In the genomic region with DNA sequence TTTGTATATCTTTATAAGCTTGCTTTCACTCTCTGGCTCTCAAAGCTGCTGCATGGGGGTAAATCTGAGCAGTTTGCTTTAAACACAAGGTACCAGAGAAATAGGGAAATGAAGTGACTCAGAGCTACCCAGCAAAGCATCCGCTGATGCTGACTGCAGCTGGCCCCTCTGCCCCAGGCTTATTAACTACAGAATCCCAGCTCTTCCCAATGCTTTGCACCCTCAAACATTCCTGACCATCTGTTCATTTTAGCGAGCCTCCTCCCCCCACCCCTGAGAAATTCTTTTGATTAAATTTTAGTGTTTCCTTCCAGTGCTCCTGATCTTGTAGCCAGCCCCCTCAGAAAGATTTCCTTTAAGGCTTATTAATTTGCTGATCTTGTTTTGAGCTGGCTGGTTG, we compare ENCODE assay signal across 16 mouse cellular contexts. TPM values are rescaled to one million over a fixed set of nuclear protein-coding genes. Genes with fewer than 3 reads are reported as not detected.
DNase-seq lines count a peak whose midpoint lies in the region; ATAC-seq and TF ChIP-seq lines count a peak whose summit lies in the region.
"Had no signal": no experiment of that assay in that cellular context is flagged by ENCODE, and none has a peak within 500 bp of the region (broad histone marks: within the 10 kb centered on the region; RNA-seq: fewer than 3 reads in every experiment).

No protein-coding gene starts in this region.

- no peak overlapping the region for H3K4me2 ChIP-seq in hindbrain, embryonic 13.5 days
- no peak overlapping the region for H3K4me2 ChIP-seq in hindbrain, embryonic 11.5 days (replicated peaks; ENCODE audit: low read depth, low read length)
- no peak overlapping the region for H3K4me2 ChIP-seq in midbrain, embryonic 16.5 days (ENCODE audit: low read length)
- H3K4me2 ChIP-seq: lung, embryonic 15.5 days had no signal

- H3K27ac ChIP-seq in hindbrain, embryonic 13.5 days, result peak overlapping the region; percentile 60
- no peak overlapping the region for H3K27ac ChIP-seq in hindbrain, embryonic 11.5 days (ENCODE audit: low read depth, low read length)
- no peak overlapping the region; the same call in 1 of the 2 replicates for H3K27ac ChIP-seq in midbrain, embryonic 16.5 days (ENCODE audit: low read length)
- H3K27ac ChIP-seq: lung, embryonic 15.5 days had no signal

- H3K36me3 ChIP-seq in hindbrain, embryonic 13.5 days, result no peaks in the 10 kb centered on the region
- H3K36me3 ChIP-seq in hindbrain, embryonic 11.5 days (ENCODE audit: control insufficient read depth, insufficient read depth, low read length), result no peaks in the 10 kb centered on the region
- no peaks in the 10 kb centered on the region for H3K36me3 ChIP-seq in midbrain, embryonic 16.5 days (ENCODE audit: control insufficient read depth, insufficient read depth, low read length)
- H3K36me3 ChIP-seq: lung, embryonic 15.5 days had no signal

- no peak for TF ChIP-seq CTCF in brain, embryonic 14.5 days (IDR thresholded peaks at IDR 0.05; ENCODE audit: borderline replicate concordance, extremely low read depth, insufficient read depth, insufficient read length)

- TF ChIP-seq POLR2A in brain, embryonic 14.5 days (IDR thresholded peaks at IDR 0.05; ENCODE audit: borderline replicate concordance, extremely low read depth, insufficient read depth, insufficient read length, poor library complexity, severe bottlenecking), result no peak

- peaks cover 10% of the 10 kb centered on the region for H3K4me1 ChIP-seq in hindbrain, embryonic 13.5 days (replicated peaks)
- H3K4me1 ChIP-seq in hindbrain, embryonic 11.5 days (replicated peaks; ENCODE audit: control insufficient read depth, insufficient read depth, low read length), result no peaks in the 10 kb centered on the region; the same call in 1 of the 2 replicates
- peaks cover 3% of the 10 kb centered on the region; the same call in 1 of the 2 replicates for H3K4me1 ChIP-seq in midbrain, embryonic 16.5 days (ENCODE audit: control insufficient read depth, insufficient read depth, low read length)
- H3K4me1 ChIP-seq: lung, embryonic 15.5 days had no signal

- WGBS in hindbrain, embryonic 13.5 days, result 55% methylated on average over 2 of the region's 2 CpGs
- 67% methylated on average over 2 of the region's 2 CpGs for WGBS in hindbrain, embryonic 11.5 days
- WGBS in midbrain, embryonic 16.5 days, result 28% methylated on average over 2 of the region's 2 CpGs

- DNase-seq in hindbrain, embryonic 11.5 days (ENCODE audit: low spot score), result no peak
- DNase-seq in 3T3-L1 (ENCODE audit: low read depth, low spot score), result peak; percentile 61
- DNase-seq in brain, embryonic 14.5 days (ENCODE audit: low read depth), result peak; percentile 76
- DNase-seq in frontal cortex, postnatal 36 days (ENCODE audit: low spot score in 2 of 2), result no peak
- DNase-seq in thymus, postnatal 14 days, result no peak
- DNase-seq: cerebellum, adult 9-10 months; heart, postnatal 14 days; kidney, postnatal 36 days; layer of hippocampus, postnatal 36 days had no signal

- no peak overlapping the region for H3K4me3 ChIP-seq in hindbrain, embryonic 13.5 days
- no peak overlapping the region for H3K4me3 ChIP-seq in hindbrain, embryonic 11.5 days (ENCODE audit: low read depth, low read length)
- no peak overlapping the region for H3K4me3 ChIP-seq in midbrain, embryonic 16.5 days (ENCODE audit: low read depth, low read length)
- H3K4me3 ChIP-seq: lung, embryonic 15.5 days had no signal

- ATAC-seq in hindbrain, embryonic 13.5 days (ENCODE audit: low FRiP score), result no peak
- ATAC-seq in hindbrain, embryonic 11.5 days (ENCODE audit: low FRiP score), result no peak
- peak; percentile 57 for ATAC-seq in midbrain, embryonic 16.5 days
- no peak for ATAC-seq in frontal cortex, adult (ENCODE audit: low TSS enrichment)
- ATAC-seq: intestine, embryonic 16.5 days had no signal

- H3K27me3 ChIP-seq in hindbrain, embryonic 13.5 days, result no peaks in the 10 kb centered on the region
- no peaks in the 10 kb centered on the region for H3K27me3 ChIP-seq in hindbrain, embryonic 11.5 days (ENCODE audit: control insufficient read depth, insufficient read depth, low read length)
- no peaks in the 10 kb centered on the region for H3K27me3 ChIP-seq in midbrain, embryonic 16.5 days (ENCODE audit: control insufficient read depth, insufficient read depth, low read depth, low read length)
- H3K27me3 ChIP-seq: lung, embryonic 15.5 days had no signal

- no peak overlapping the region for H3K9ac ChIP-seq in hindbrain, embryonic 13.5 days
- no peak overlapping the region for H3K9ac ChIP-seq in hindbrain, embryonic 11.5 days (ENCODE audit: low read depth, low read length)
- H3K9ac ChIP-seq in midbrain, embryonic 16.5 days (ENCODE audit: low read depth, low read length), result no peak overlapping the region
- H3K9ac ChIP-seq: lung, embryonic 15.5 days had no signal

- H3K9me3 ChIP-seq in hindbrain, embryonic 13.5 days, result no peaks in the 10 kb centered on the region
- H3K9me3 ChIP-seq in hindbrain, embryonic 11.5 days (ENCODE audit: control insufficient read depth, low read length), result no peaks in the 10 kb centered on the region
- H3K9me3 ChIP-seq in midbrain, embryonic 16.5 days (replicated peaks; ENCODE audit: control insufficient read depth, low read length, poor library complexity, severe bottlenecking), result no peaks in the 10 kb centered on the region
- H3K9me3 ChIP-seq: lung, embryonic 15.5 days had no signal

RNA-seq across cellular contexts. Expression of a gene that starts 24.4 kb away (rescaled TPM):
- not detected in 2 replicates for polyA plus RNA-seq in hindbrain, embryonic 13.5 days (2015; fragmentation: Nextera tagmentation; extraction: Ambion mirVana)
- not detected in 2 replicates for polyA plus RNA-seq in hindbrain, embryonic 11.5 days (2014; fragmentation: Nextera tagmentation; extraction: Ambion mirVana)
- polyA plus RNA-seq in brain, embryonic 14.5 days (2012; rRNA removed), result not detected in 2 replicates
- not detected in 2 replicates for polyA plus RNA-seq in midbrain, embryonic 16.5 days (2015; fragmentation: Nextera tagmentation; extraction: Ambion mirVana)
- polyA plus RNA-seq: C2C12; intestine, embryonic 16.5 days; liver, adult 2 months; lung, embryonic 15.5 days had no signal

Comparison
In these comparisons a context has a peak if more than half of its experiments do, and no peak if none do; other contexts are left out.
1. DNase-seq: peak in 3T3-L1 (single experiment) and brain, embryonic 14.5 days (single experiment); none in hindbrain, embryonic 11.5 days (single experiment), frontal cortex, postnatal 36 days (0 of 2) and thymus, postnatal 14 days (single experiment).